Mouse (Mus musculus): ENCODE data around the gene Tnpo2. TPM values are rescaled to one million over a fixed set of nuclear protein-coding genes. Genes with fewer than 3 reads are reported as not detected.
A peak's percentile ranks its signal among the peaks of the same experiment; 100 is the strongest.

Gene Tnpo2
- polyA plus RNA-seq, 1 experiment from 2014 or later, result 22.9 TPM

DNA sequence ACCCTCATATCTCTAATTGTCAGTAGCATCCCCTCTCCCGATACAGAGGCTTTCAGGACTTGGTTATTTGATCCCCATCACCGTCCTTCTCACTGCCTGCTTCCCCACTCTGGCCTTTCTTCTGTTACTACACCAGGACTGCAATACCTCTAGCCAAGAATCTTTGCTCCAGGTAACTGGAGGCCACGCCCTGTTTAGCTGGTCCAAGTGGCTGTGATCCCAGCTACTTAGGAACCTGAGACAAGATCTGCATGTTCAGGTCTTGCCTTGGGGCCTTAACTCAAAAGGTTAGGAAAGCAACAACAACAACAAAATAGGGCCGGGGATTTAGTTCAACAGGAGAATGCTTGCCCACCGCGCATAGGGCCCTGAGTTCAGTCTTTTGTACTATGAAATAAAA lies 6.9 kb downstream of the Tnpo2 start:
- DNase-seq (ENCODE audit: low spot score) (no peak), ATAC-seq (ENCODE audit: low read depth) (no peak)
- WGBS, result 86% methylated on average over 6 of the region's 6 CpGs
- Histone ChIP-seq H3K4me2 (ENCODE audit: low read depth, low read length) (no peak overlapping the region), H3K9ac (ENCODE audit: low read depth, low read length) (no peak overlapping the region), H3K9me3 (ENCODE audit: control insufficient read depth, low read length) (no peaks in the 10 kb centered on the region), H3K4me1 (ENCODE audit: control insufficient read depth, insufficient read depth, low read length) (peaks cover 4% of the 10 kb centered on the region; the same call in 1 of the 2 replicates), H3K36me3 (ENCODE audit: control insufficient read depth, insufficient read depth, low read length) (peaks cover 87% of the 10 kb centered on the region), H3K4me3 (ENCODE audit: low read depth, low read length) (no peak overlapping the region), H3K27me3 (replicated peaks; ENCODE audit: control insufficient read depth, insufficient read depth, low read length) (no peaks in the 10 kb centered on the region), H3K27ac (replicated peaks; ENCODE audit: low read depth, low read length) (no peak overlapping the region)

DNA sequence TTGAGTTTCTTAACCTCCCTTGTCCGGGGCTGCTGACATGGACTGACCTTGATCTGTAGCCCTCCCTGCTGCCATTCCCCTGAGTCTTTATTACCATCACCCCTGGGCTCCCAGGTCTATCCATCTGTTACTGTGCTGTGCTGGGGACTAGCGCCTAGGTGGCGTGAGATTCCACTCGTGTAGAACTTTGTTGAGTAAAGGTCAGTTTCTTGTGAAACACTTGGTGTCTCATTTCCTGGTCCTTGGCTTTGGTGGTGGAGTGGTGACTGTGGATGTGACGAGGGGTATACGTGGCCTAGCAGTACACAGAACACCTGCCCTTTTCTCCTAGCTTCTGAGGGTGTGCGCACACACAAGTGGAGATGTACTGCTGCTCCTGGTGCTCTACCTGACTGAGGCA lies 20.7 kb downstream of the Tnpo2 start:
- Histone ChIP-seq H3K27me3 (replicated peaks; ENCODE audit: control insufficient read depth, insufficient read depth, low read length) (no peaks in the 10 kb centered on the region), H3K4me1 (ENCODE audit: control insufficient read depth, insufficient read depth, low read length) (peaks cover 8% of the 10 kb centered on the region), H3K27ac (replicated peaks; ENCODE audit: low read depth, low read length) (no peak overlapping the region), H3K9me3 (ENCODE audit: control insufficient read depth, low read length) (no peaks in the 10 kb centered on the region), H3K36me3 (ENCODE audit: control insufficient read depth, insufficient read depth, low read length) (peaks cover 45% of the 10 kb centered on the region), H3K4me2 (ENCODE audit: low read depth, low read length) (no peak overlapping the region), H3K4me3 (ENCODE audit: low read depth, low read length) (no peak overlapping the region), H3K9ac (ENCODE audit: low read depth, low read length) (no peak overlapping the region)
- DNase-seq (ENCODE audit: low spot score) (no peak), ATAC-seq (ENCODE audit: low read depth) (no peak)
- WGBS, result 84% methylated on average over 7 of the region's 7 CpGs

DNA sequence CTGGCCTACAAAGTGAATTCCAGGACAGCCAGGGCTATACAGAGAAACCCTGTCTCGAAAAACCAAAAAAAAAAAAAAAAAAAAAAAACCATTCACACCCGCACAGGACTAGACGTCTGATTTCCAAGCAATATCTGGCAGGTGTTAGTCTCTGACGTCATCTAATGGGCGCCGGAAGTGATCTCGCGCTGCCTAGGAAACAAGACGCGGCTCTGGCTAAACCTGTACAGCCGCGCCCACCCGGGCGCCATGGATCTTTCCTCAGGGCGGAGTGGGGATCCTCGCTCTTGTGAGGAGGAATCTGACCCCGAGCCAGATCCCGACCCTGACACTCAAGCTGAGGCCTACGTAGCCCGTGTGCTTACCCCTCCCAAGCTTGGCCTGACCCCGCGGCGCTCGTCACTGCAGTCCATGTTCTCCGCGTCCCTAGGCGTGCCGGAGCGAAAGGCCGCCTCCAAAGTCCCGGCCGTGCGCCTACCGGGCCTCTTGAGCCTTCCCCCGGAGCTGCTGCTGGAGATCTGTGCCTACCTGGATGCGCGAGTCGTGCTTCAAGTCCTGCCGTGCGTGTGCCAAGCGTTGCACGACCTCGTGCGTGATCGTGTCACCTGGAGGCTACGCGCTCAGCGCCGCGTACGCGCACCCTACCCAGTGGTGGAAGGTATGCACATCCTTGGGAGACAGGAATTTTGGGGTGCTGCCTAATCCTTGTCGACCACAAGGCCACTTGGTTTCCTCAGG lies 23.3 kb downstream of the Tnpo2 start, which contains the start of gene Fbxw9:
TSS of gene Fbxw9 (plus strand) at position 177 of the 738 bp plus-strand sequence.
- H3K27ac ChIP-seq (replicated peaks; ENCODE audit: low read depth, low read length), result peak within 1 kb of the TSS; percentile 44; the same call in 1 of the 2 replicates

DNA sequence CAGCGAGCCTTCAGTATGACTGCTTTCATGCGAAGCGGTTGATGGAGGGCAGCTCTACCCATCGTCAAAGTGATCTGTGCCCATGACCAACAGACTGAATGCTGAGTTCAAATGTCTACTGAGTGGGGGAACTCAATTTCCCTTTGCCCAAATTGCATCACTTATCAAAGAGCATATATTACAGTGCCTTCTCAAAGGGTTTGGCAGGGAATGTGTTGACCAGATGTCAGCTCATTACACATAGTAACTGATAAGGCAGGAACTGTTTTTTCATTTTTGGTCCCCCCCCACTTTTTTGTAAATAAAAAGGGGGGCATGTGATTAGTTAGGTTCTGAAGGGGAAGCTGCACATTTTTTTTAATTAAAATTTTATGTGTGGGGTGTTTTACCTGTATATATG lies 25.9 kb downstream of the Tnpo2 start:
- WGBS, result 92% methylated on average over 4 of the region's 4 CpGs
- DNase-seq (ENCODE audit: low spot score), result no peak
- H3K4me3 ChIP-seq (ENCODE audit: low read depth, low read length), result no peak overlapping the region

More for the DNA sequence above, 23.3 kb downstream of the Tnpo2 start, which contains the start of gene Fbxw9:
- Histone ChIP-seq H3K4me2 (ENCODE audit: low read depth, low read length) (peak within 1 kb of the TSS; percentile 91), H3K4me1 (ENCODE audit: control insufficient read depth, insufficient read depth, low read length) (peaks cover 8% of the 10 kb centered on the region), H3K9me3 (ENCODE audit: control insufficient read depth, low read length) (no peaks in the 10 kb centered on the region), H3K27me3 (replicated peaks; ENCODE audit: control insufficient read depth, insufficient read depth, low read length) (no peaks in the 10 kb centered on the region), H3K4me3 (ENCODE audit: low read depth, low read length) (peak within 1 kb of the TSS; percentile 58), H3K9ac (ENCODE audit: low read depth, low read length) (peak within 1 kb of the TSS; percentile 66), H3K36me3 (ENCODE audit: control insufficient read depth, insufficient read depth, low read length) (peaks cover 24% of the 10 kb centered on the region)
- WGBS, result under 1% methylated on average over 45 of the region's 53 CpGs
- peak; percentile 95 for DNase-seq (ENCODE audit: low spot score)
- peak; percentile 92 for ATAC-seq (ENCODE audit: low read depth)

DNA sequence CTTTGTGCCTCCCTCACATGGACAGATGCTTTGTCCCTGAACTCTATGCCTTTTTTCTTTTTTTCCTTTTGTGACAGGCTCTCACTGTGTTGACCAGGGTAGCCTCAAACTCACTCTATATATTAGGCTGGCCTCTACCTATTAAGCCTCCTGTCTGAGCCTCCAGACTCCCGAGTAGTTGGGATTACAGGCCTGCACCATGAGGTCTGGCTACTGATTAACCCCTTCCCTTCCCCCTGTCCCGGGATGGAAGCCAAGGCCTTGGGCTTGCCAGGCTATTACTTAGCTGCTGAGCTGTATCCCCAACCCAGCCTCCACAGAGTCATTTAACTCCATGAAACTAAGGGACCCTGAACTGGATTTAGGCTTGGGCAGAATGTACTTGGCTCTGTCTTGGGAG lies 28.5 kb downstream of the Tnpo2 start:
- Histone ChIP-seq H3K9ac (ENCODE audit: low read depth, low read length) (no peak overlapping the region), H3K27ac (replicated peaks; ENCODE audit: low read depth, low read length) (no peak overlapping the region), H3K36me3 (ENCODE audit: control insufficient read depth, insufficient read depth, low read length) (peaks cover 30% of the 10 kb centered on the region), H3K4me2 (ENCODE audit: low read depth, low read length) (no peak overlapping the region), H3K4me3 (ENCODE audit: low read depth, low read length) (no peak overlapping the region), H3K27me3 (replicated peaks; ENCODE audit: control insufficient read depth, insufficient read depth, low read length) (no peaks in the 10 kb centered on the region), H3K9me3 (ENCODE audit: control insufficient read depth, low read length) (no peaks in the 10 kb centered on the region), H3K4me1 (ENCODE audit: control insufficient read depth, insufficient read depth, low read length) (peaks cover 8% of the 10 kb centered on the region)
- DNase-seq (ENCODE audit: low spot score) (no peak), ATAC-seq (ENCODE audit: low read depth) (no peak)
- 31% methylated on average over 2 of the region's 2 CpGs for WGBS

More for the DNA sequence above, 25.9 kb downstream of the Tnpo2 start:
- H3K4me2 ChIP-seq (ENCODE audit: low read depth, low read length), result no peak overlapping the region
- no peak overlapping the region for H3K27ac ChIP-seq (replicated peaks; ENCODE audit: low read depth, low read length)
- H3K36me3 ChIP-seq (ENCODE audit: control insufficient read depth, insufficient read depth, low read length), result peaks cover 30% of the 10 kb centered on the region
- no peaks in the 10 kb centered on the region for H3K9me3 ChIP-seq (ENCODE audit: control insufficient read depth, low read length)
- peaks cover 8% of the 10 kb centered on the region for H3K4me1 ChIP-seq (ENCODE audit: control insufficient read depth, insufficient read depth, low read length)
- no peak overlapping the region for H3K9ac ChIP-seq (ENCODE audit: low read depth, low read length)
- no peaks in the 10 kb centered on the region for H3K27me3 ChIP-seq (replicated peaks; ENCODE audit: control insufficient read depth, insufficient read depth, low read length)
- ATAC-seq (ENCODE audit: low read depth), result no peak

DNA sequence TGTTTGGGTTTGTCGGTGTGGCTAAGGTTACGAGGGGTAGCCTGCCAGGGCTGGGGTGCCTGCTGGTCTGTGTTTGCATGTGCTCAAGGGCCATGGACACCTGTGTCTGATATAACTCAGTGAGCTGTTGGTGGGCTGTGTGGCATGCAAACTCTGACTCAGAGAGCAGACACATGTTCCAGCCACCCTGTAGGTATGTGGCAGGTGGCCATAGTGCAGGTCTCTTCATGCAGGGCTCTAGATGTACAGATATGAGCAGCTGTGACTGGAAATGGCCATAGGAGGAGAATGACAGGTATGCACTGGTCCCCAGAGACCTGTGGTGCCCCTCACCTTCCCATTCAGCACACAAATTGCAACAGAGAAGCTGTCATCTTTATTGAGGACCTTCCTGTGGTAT lies 30.4 kb downstream of the Tnpo2 start:
- Histone ChIP-seq H3K4me1 (ENCODE audit: control insufficient read depth, insufficient read depth, low read length) (peaks cover 6% of the 10 kb centered on the region), H3K27me3 (replicated peaks; ENCODE audit: control insufficient read depth, insufficient read depth, low read length) (no peaks in the 10 kb centered on the region), H3K27ac (replicated peaks; ENCODE audit: low read depth, low read length) (no peak overlapping the region), H3K9ac (ENCODE audit: low read depth, low read length) (no peak overlapping the region), H3K9me3 (ENCODE audit: control insufficient read depth, low read length) (no peaks in the 10 kb centered on the region), H3K4me2 (ENCODE audit: low read depth, low read length) (no peak overlapping the region), H3K4me3 (ENCODE audit: low read depth, low read length) (no peak overlapping the region), H3K36me3 (ENCODE audit: control insufficient read depth, insufficient read depth, low read length) (peaks cover 30% of the 10 kb centered on the region)
- 83% methylated on average over 2 of the region's 2 CpGs for WGBS
- DNase-seq (ENCODE audit: low spot score), result no peak
- no peak for ATAC-seq (ENCODE audit: low read depth)

DNA sequence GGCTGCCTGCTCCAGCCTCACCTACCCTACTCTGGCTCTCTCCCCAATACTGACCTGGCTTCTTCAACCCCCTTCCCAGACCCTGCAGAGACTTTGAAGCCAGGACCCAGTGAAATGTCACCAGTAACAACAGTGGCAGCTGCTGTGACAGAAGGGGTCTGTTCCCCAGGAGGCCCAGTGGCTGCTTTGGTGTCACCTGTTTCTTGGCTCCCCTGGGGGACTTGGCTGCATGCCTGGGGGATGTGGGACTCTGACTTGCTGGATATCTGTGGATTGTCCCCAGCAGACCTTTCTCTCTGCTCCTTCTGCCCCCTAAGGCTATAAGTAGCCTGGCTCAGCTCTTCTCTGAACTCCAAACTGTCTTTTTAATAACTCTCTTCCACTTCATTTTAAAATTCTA lies 31.3 kb downstream of the Tnpo2 start, which contains the start of gene Gm5741:
TSS of gene Gm5741 (minus strand) at position 1 of the 400 bp plus-strand sequence.
- ATAC-seq (ENCODE audit: low read depth) (no peak), DNase-seq (ENCODE audit: low spot score) (no peak)
- Histone ChIP-seq H3K36me3 (ENCODE audit: control insufficient read depth, insufficient read depth, low read length) (peaks cover 30% of the 10 kb centered on the region), H3K4me1 (ENCODE audit: control insufficient read depth, insufficient read depth, low read length) (peaks cover 6% of the 10 kb centered on the region), H3K4me3 (ENCODE audit: low read depth, low read length) (no peak within 1 kb of the TSS), H3K27me3 (replicated peaks; ENCODE audit: control insufficient read depth, insufficient read depth, low read length) (no peaks in the 10 kb centered on the region), H3K4me2 (ENCODE audit: low read depth, low read length) (no peak within 1 kb of the TSS), H3K9ac (ENCODE audit: low read depth, low read length) (no peak within 1 kb of the TSS), H3K27ac (replicated peaks; ENCODE audit: low read depth, low read length) (no peak within 1 kb of the TSS), H3K9me3 (ENCODE audit: control insufficient read depth, low read length) (no peaks in the 10 kb centered on the region)

DNA sequence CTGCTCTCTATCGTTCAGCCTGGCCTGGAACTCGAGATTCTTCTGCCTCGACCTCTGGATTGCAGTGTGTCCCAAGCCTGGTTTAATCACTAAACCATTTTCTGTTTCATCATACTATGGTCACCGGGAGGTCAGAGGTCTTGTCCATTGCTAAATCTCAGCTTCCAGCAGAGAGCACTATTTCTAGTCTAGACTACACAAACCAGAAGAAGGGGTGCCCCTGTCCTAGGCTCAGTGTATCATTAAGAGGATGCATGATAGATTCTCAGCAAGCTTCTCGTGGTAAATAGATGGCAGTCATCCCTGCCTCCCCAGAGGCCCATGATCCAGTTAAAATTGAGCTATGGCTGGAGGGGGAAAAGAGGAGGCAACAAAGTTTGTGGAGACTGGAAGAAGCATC lies 34.3 kb downstream of the Tnpo2 start:
- Histone ChIP-seq H3K4me1 (ENCODE audit: control insufficient read depth, insufficient read depth, low read length) (peaks cover 6% of the 10 kb centered on the region), H3K27me3 (replicated peaks; ENCODE audit: control insufficient read depth, insufficient read depth, low read length) (no peaks in the 10 kb centered on the region), H3K36me3 (ENCODE audit: control insufficient read depth, insufficient read depth, low read length) (peaks cover 41% of the 10 kb centered on the region), H3K9ac (ENCODE audit: low read depth, low read length) (peak overlapping the region; percentile 85; the same call in 1 of the 2 replicates), H3K4me2 (ENCODE audit: low read depth, low read length) (peak overlapping the region; percentile 65), H3K4me3 (ENCODE audit: low read depth, low read length) (peak overlapping the region; percentile 87), H3K9me3 (ENCODE audit: control insufficient read depth, low read length) (no peaks in the 10 kb centered on the region), H3K27ac (replicated peaks; ENCODE audit: low read depth, low read length) (peak overlapping the region; percentile 94)
- 84% methylated on average over 5 of the region's 5 CpGs for WGBS
- ATAC-seq (ENCODE audit: low read depth) (no peak), DNase-seq (ENCODE audit: low spot score) (no peak)
